Mouse (Mus musculus): ENCODE measurements around the gene Lrrc38.

DNA sequence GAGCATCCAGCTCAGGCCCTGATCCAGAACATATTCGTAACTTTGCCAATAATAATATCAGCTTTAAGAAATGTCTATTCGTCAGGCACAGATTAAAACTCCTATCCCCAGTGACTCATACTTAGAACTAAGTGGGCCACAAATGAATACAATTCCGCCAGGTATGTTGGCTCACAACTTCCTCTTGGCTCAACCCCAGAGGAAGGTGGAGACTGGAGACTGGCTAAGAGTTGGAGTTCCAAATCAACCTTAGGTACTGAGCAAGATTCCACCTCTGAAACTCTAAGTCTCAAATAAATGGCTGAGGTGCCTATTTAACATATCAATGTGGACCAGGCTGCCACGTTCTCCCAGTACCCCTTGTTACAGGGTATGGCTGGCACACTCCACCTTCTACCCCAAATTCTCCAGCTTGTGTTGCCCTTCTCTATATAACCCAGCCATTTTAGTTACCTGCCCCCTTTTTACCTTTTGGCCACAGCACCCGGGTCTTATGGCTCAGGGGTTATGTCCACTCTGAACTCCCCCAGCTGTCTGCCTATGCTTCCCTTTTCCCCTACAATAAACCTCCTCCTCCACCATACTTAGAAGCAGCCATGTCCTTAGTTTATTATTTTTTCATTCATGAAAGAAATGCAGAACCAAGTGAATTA is 62.1 kb downstream of the Lrrc38 start:
- no peak for TF ChIP-seq CTCF (IDR thresholded peaks at IDR 0.05; ENCODE audit: insufficient read depth, low read length)
- no peak for TF ChIP-seq POLR2A (IDR thresholded peaks at IDR 0.05; ENCODE audit: borderline replicate concordance, extremely low read depth, low read depth, low read length)
